Mouse (Mus musculus) brain, adult 2 months (tissue): ENCODE results near the gene Olfr1294.

ENCODE experiments used
- DNase-seq: peaks from one replicate; pipeline ENCODE4 v3.0.0; 2011; ENCODE audit warnings: low read depth, low spot score

Olfr1294 gene

DNA sequence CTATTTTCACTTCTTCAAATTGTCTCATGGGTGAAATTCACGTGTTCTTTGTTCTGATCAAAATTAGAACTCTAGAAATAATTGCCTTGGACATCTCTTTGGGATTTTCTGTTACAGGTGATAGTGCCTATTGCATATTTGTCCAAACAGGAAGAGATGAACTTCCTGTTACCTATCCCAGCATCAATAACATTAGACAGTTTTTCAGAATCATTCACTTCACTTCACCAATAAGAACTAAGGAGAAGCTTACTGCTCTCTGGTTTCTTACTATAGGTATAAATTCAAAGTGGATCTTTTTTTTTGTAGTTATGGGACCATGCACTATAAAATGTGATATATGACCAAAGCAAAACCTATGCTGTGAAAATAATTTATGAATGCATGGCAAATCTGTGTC is at the start of gene Olfr1294:
TSS of gene Olfr1294 (minus strand) at position 101 of the 400 bp plus-strand sequence.
- DNase-seq = no peak

DNA sequence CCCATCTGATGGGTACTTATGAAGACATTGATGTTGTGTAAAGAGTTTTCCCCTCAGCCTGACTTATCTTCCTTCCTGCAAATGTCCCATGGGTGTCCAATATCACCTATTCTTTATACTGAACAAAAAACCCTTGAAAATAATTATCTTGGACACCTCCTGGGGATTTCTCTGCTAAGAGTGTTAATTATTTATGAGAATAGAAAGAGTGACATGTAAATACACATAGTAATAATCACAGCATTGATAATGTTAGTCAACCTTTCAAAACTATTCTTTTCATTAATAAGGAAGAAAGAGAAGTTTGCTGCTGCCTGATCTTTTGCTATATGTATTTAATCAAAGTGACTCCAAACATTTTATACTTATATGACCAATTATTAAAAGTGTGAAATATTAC is 29.5 kb upstream of the Olfr1294 start, which contains the start of gene Olfr1295:
TSS of gene Olfr1295 (minus strand) at position 101 of the 400 bp plus-strand sequence.
- no peak for DNase-seq

DNA sequence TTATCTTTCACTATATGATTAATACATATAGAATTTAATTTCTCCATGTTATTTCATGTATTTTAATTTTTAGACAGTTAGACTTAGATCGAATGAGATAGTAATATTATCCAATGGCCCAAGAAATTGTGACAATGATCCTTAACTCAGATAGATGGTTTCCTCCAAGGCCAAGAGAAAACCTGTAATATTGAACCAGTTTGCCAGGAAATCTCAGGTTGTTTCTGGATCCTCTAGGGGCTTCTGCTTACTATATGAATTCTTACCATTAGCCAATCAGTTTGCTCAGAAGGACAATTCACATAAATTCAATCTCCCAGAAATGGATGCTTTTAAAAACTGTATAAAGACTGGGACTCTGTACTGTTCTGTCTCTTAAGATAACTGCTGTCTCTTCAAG is 15.2 kb downstream of the Olfr1294 start, which contains the start of gene Olfr1293-ps:
TSS of gene Olfr1293-ps (plus strand) at position 301 of the 400 bp plus-strand sequence.
- DNase-seq = no peak

DNA sequence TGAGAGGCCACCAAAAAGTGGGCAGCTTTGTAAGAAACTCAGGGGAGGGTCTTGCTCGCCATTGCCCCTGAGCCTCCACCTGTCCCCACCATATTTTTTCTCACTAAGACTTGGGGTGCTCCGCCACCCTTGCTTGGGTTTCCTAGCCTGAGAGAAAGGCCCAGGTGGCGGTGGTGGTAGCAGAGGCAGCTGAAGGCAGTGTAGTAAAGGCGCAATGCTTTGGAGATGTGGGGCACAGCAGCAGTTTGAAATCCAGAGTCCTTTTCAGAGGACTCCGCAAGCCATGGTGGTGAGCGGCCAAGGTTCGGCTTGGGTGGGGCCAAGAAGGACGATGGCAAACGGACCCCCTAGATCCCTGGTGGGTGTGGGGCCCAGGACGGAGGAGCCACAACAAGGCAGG is 22.6 kb downstream of the Olfr1294 start:
- DNase-seq = no peak

DNA sequence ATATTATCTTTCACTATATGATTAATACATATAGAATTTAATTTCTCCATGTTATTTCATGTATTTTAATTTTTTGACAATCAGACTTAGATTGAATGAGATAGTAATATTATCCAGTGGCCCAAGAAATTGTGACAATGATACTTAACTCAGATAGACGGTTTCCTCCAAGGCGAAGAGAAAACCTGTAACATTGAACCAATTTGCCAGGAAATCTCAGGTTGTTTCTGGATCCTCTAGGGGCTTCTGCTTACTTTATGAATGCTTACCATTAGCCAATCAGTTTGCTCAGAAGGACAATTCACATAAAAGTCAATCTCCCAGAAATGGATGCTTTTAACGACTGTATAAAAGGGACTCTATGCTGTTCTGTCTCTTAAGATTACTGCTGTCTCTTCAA is 43.2 kb downstream of the Olfr1294 start, which contains the start of gene Olfr1291-ps1:
TSS of gene Olfr1291-ps1 (plus strand) at position 301 of the 400 bp plus-strand sequence.
- DNase-seq = no peak

GRCm38 (mm10) chr2:111493729-111494128 is 46.4 kb downstream of the Olfr1294 start, which contains the start of gene Olfr1290:
Olfr1290 (minus strand) TSS chr2:111493829.
- no peak for DNase-seq
